Mouse (Mus musculus) myocyte (in vitro differentiated cells): ENCODE results near the gene 1700029F12Rik. TPM values are rescaled to one million over a fixed set of nuclear protein-coding genes. Genes with fewer than 3 reads are reported as not detected.

ENCODE experiments used
- H3K27me3 ChIP-seq: one replicate; pipeline ENCODE4 v1.6.1; 2011; ENCODE audit not compliant: control insufficient read depth, insufficient read depth, insufficient read length
- H3K36me3 ChIP-seq: one replicate; pipeline ENCODE4 v1.6.1; 2011; ENCODE audit not compliant: control insufficient read depth, insufficient read depth
- H3K4me2 ChIP-seq: one replicate; pipeline ENCODE4 v1.6.1; 2011; ENCODE audit warnings: low read depth, control low read depth
- H3K4me3 ChIP-seq: one replicate; pipeline ENCODE4 v1.5.1; 2011; ENCODE audit warnings: mild to moderate bottlenecking, control low read depth, moderate library complexity
- H3K79me2 ChIP-seq: one replicate; pipeline ENCODE4 v1.6.1; 2011; ENCODE audit not compliant: control insufficient read depth, insufficient read depth
- H3ac ChIP-seq: one replicate; pipeline ENCODE4 v1.6.1; 2011; ENCODE audit not compliant: control insufficient read depth, insufficient read length
- CEBPB ChIP-seq: IDR thresholded peaks from 2 replicates; pipeline ENCODE4 v1.6.1; 2011; ENCODE audit warnings: mild to moderate bottlenecking, moderate library complexity; ENCODE audit not compliant: poor library complexity, insufficient read depth, severe bottlenecking
- E2F4 ChIP-seq: IDR thresholded peaks from one replicate; pipeline ENCODE4 v1.6.1; 2011; ENCODE audit warnings: mild to moderate bottlenecking, control low read depth, moderate library complexity; ENCODE audit not compliant: insufficient read depth
- MAX ChIP-seq: IDR thresholded peaks from one replicate; pipeline ENCODE4 v1.6.1; 2011; ENCODE audit warnings: low read depth, mild to moderate bottlenecking, control low read depth
- MYOD1 ChIP-seq, 3 experiments: IDR thresholded peaks; one replicate each; pipeline ENCODE4 v1.6.1; 2011; ENCODE audit warnings: control low read depth in 2 of 3, low read depth in 2 of 3, mild to moderate bottlenecking in 2 of 3, moderate library complexity in 1 of 3; ENCODE audit not compliant: insufficient read length in 2 of 3, control insufficient read depth in 1 of 3
- MYOG ChIP-seq, 3 experiments: IDR thresholded peaks; one replicate each; pipeline ENCODE4 v1.6.1; 2011; ENCODE audit warnings: control low read depth in 2 of 3, low read depth in 2 of 3, mild to moderate bottlenecking in 2 of 3; ENCODE audit not compliant: insufficient read length in 2 of 3, control insufficient read depth in 1 of 3, insufficient read depth in 1 of 3
- POLR2A ChIP-seq: IDR thresholded peaks from one replicate; pipeline ENCODE4 v1.6.1; 2011; ENCODE audit warnings: low read depth, mild to moderate bottlenecking, control low read depth, moderate library complexity; ENCODE audit not compliant: insufficient read length
- POLR2AphosphoS2 ChIP-seq: IDR thresholded peaks from one replicate; pipeline ENCODE4 v1.6.1; 2011; ENCODE audit warnings: low read depth, control low read depth; ENCODE audit not compliant: insufficient read length
- REST ChIP-seq: IDR thresholded peaks from one replicate; pipeline ENCODE4 v1.6.1; 2011; ENCODE audit warnings: mild to moderate bottlenecking, control low read depth, moderate library complexity; ENCODE audit not compliant: insufficient read depth, insufficient read length
- SRF ChIP-seq: IDR thresholded peaks from one replicate; pipeline ENCODE4 v1.6.1; 2011; ENCODE audit warnings: low read depth; ENCODE audit not compliant: control insufficient read depth, insufficient read length
- TCF12 ChIP-seq: IDR thresholded peaks from one replicate; pipeline ENCODE4 v1.6.1; 2011; ENCODE audit warnings: mild to moderate bottlenecking, control low read depth; ENCODE audit not compliant: poor library complexity, insufficient read depth, severe bottlenecking
- TCF3 ChIP-seq: IDR thresholded peaks from one replicate; pipeline ENCODE4 v1.6.1; 2011; ENCODE audit warnings: low read depth, control low read depth; ENCODE audit not compliant: insufficient read length
- USF1 ChIP-seq: IDR thresholded peaks from one replicate; pipeline ENCODE4 v1.6.1; 2011; ENCODE audit warnings: low read depth, mild to moderate bottlenecking, control low read depth, moderate library complexity
- polyA plus RNA-seq: library from polyadenylated mRNA; unstranded; fragments of >200 nt; fragmentation: generic; extraction: Trizol; gene quantifications from one replicate; pipeline ENCODE4 v1.2.1, GENCODE M21; 2012; ENCODE audit warnings: missing spikeins

1700029F12Rik gene
- polyA plus RNA-seq, 1 experiment: not detected

- no peak overlapping the region for H3ac ChIP-seq
- H3K27me3 ChIP-seq: no peaks in the 10 kb centered on the region
- H3K36me3 ChIP-seq: no peaks in the 10 kb centered on the region
- no peak for TF ChIP-seq TCF3
- TF ChIP-seq TCF12: no peak
- TF ChIP-seq MYOG (IDR thresholded peaks at IDR 0.05; ENCODE audit: control insufficient read depth in 1 of 3, insufficient read depth in 1 of 3, insufficient read length in 2 of 3, low read depth in 2 of 3): no peak
- no peak for TF ChIP-seq CEBPB
- no peak for TF ChIP-seq SRF
- TF ChIP-seq MYOD1 (IDR thresholded peaks at IDR 0.05; ENCODE audit: control insufficient read depth in 1 of 3, insufficient read length in 2 of 3, low read depth in 2 of 3): no peak
- no peak for TF ChIP-seq POLR2AphosphoS2
- TF ChIP-seq E2F4: no peak
- no peak for TF ChIP-seq POLR2A
- no peak for TF ChIP-seq MAX
- no peak for TF ChIP-seq USF1
- no peak for TF ChIP-seq REST
- no peak overlapping the region for H3K4me2 ChIP-seq
- no peak overlapping the region for H3K4me3 ChIP-seq
- no peaks in the 10 kb centered on the region for H3K79me2 ChIP-seq
Measured at GRCm38 (mm10) chr13:97006784-97007183, 27.4 kb downstream of the 1700029F12Rik start.

- no peaks in the 10 kb centered on the region for H3K79me2 ChIP-seq
- H3K4me3 ChIP-seq: no peak overlapping the region
- no peaks in the 10 kb centered on the region for H3K27me3 ChIP-seq
- TF ChIP-seq POLR2AphosphoS2 (no peak), POLR2A (no peak), TCF12 (no peak), TCF3 (no peak), REST (no peak), MYOD1 (IDR thresholded peaks at IDR 0.05; ENCODE audit: control insufficient read depth in 1 of 3, insufficient read length in 2 of 3, low read depth in 2 of 3) (no peak), USF1 (no peak), MYOG (IDR thresholded peaks at IDR 0.05; ENCODE audit: control insufficient read depth in 1 of 3, insufficient read depth in 1 of 3, insufficient read length in 2 of 3, low read depth in 2 of 3) (no peak), CEBPB (no peak), SRF (no peak), MAX (no peak), E2F4 (no peak)
- H3K36me3 ChIP-seq: no peaks in the 10 kb centered on the region
- H3ac ChIP-seq: no peak overlapping the region
- H3K4me2 ChIP-seq: no peak overlapping the region
Measured at GRCm38 (mm10) chr13:96997080-96997479, 37.1 kb downstream of the 1700029F12Rik start.

GRCm38 (mm10) chr13:96995243-96995642 lies 38.9 kb downstream of the 1700029F12Rik start:
- H3ac ChIP-seq: no peak overlapping the region
- H3K36me3 ChIP-seq: no peaks in the 10 kb centered on the region
- TF ChIP-seq TCF12: no peak
- TF ChIP-seq REST: no peak
- TF ChIP-seq SRF: no peak
- no peak for TF ChIP-seq POLR2A
- no peak for TF ChIP-seq MYOD1 (IDR thresholded peaks at IDR 0.05; ENCODE audit: control insufficient read depth in 1 of 3, insufficient read length in 2 of 3, low read depth in 2 of 3)
- no peak for TF ChIP-seq USF1
- no peak for TF ChIP-seq MAX
- TF ChIP-seq MYOG (IDR thresholded peaks at IDR 0.05; ENCODE audit: control insufficient read depth in 1 of 3, insufficient read depth in 1 of 3, insufficient read length in 2 of 3, low read depth in 2 of 3): no peak
- no peak for TF ChIP-seq CEBPB
- no peaks in the 10 kb centered on the region for H3K27me3 ChIP-seq
- H3K79me2 ChIP-seq: no peaks in the 10 kb centered on the region
- H3K4me2 ChIP-seq: no peak overlapping the region
- no peak overlapping the region for H3K4me3 ChIP-seq

GRCm38 (mm10) chr13:96993291-96993989 lies 40.7 kb downstream of the 1700029F12Rik start:
- H3K79me2 ChIP-seq: no peaks in the 10 kb centered on the region
- H3K4me2 ChIP-seq: no peak overlapping the region
- no peak overlapping the region for H3K4me3 ChIP-seq
- TF ChIP-seq MYOD1 (IDR thresholded peaks at IDR 0.05; ENCODE audit: control insufficient read depth in 1 of 3, insufficient read length in 2 of 3, low read depth in 2 of 3) (no peak), USF1 (no peak), POLR2AphosphoS2 (no peak)
- H3K27me3 ChIP-seq: no peaks in the 10 kb centered on the region
- H3ac ChIP-seq: no peak overlapping the region
- no peaks in the 10 kb centered on the region for H3K36me3 ChIP-seq

GRCm38 (mm10) chr13:96990561-96991265 lies 43.4 kb downstream of the 1700029F12Rik start:
- H3K4me2 ChIP-seq: no peak overlapping the region
- no peaks in the 10 kb centered on the region for H3K79me2 ChIP-seq
- no peak for TF ChIP-seq MYOG (IDR thresholded peaks at IDR 0.05; ENCODE audit: control insufficient read depth in 1 of 3, insufficient read depth in 1 of 3, insufficient read length in 2 of 3, low read depth in 2 of 3)
- TF ChIP-seq TCF3: no peak
- no peak for TF ChIP-seq MYOD1 (IDR thresholded peaks at IDR 0.05; ENCODE audit: control insufficient read depth in 1 of 3, insufficient read length in 2 of 3, low read depth in 2 of 3)
- TF ChIP-seq E2F4: no peak
- TF ChIP-seq SRF: no peak
- TF ChIP-seq REST: no peak
- TF ChIP-seq USF1: no peak
- no peak for TF ChIP-seq CEBPB
- TF ChIP-seq POLR2AphosphoS2: no peak
- no peak for TF ChIP-seq TCF12
- no peak for TF ChIP-seq POLR2A
- no peak for TF ChIP-seq MAX
- no peaks in the 10 kb centered on the region for H3K27me3 ChIP-seq
- no peaks in the 10 kb centered on the region for H3K36me3 ChIP-seq
- no peak overlapping the region for H3ac ChIP-seq
- no peak overlapping the region for H3K4me3 ChIP-seq
